Mouse (Mus musculus) G1E (cell line): ENCODE results near the gene Mcoln3.

ENCODE experiments used
- CTCF ChIP-seq: IDR thresholded peaks from 2 replicates; pipeline ENCODE4 v1.5.1; 2012; ENCODE audit warnings: low read depth, low read length, inconsistent platforms, mixed read lengths
- GATA1 ChIP-seq: IDR thresholded peaks from 2 replicates; pipeline ENCODE4 v1.6.1; 2012; ENCODE audit warnings: borderline replicate concordance, low read length, inconsistent platforms, mixed read lengths
- POLR2AphosphoS5 ChIP-seq: IDR thresholded peaks from 2 replicates; pipeline ENCODE4 v1.6.1; 2012; ENCODE audit warnings: low read depth, low read length, inconsistent platforms; ENCODE audit not compliant: insufficient replicate concordance

GRCm38 (mm10) chr3:146117258-146117996, at the start of gene Mcoln3:
- TF ChIP-seq CTCF (no peak), GATA1 (no peak), POLR2AphosphoS5 (no peak)
